Mouse (Mus musculus) hindbrain, embryonic 10.5 days (tissue): ENCODE measurements around the gene Myo1e. TPM values are rescaled to one million over a fixed set of nuclear protein-coding genes. Genes with fewer than 3 reads are reported as not detected.
A peak's percentile ranks its signal among the peaks of the same experiment; 100 is the strongest.
"Not testable (repeated sequence)": the region's sequence is repeated elsewhere in the genome, so short reads cannot be mapped to it uniquely, and the experiment has no call there.

ENCODE experiments used
- DNase-seq: peaks from one replicate; pipeline ENCODE4 v3.0.0-alpha.2; 2017; ENCODE audit warnings: low spot score
- H3K27ac ChIP-seq: fragments of 300-500 bp; sonication (generic); 2 replicates; pipeline ENCODE4 v1.5.1; 2016; ENCODE audit warnings: mild to moderate bottlenecking, moderate library complexity
- H3K27me3 ChIP-seq: fragments of 300-500 bp; sonication (generic); 2 replicates; pipeline ENCODE4 v1.6.1; 2016; ENCODE audit warnings: mild to moderate bottlenecking; ENCODE audit not compliant: poor library complexity, insufficient read depth, severe bottlenecking
- H3K36me3 ChIP-seq: fragments of 300-500 bp; sonication (generic); 2 replicates; pipeline ENCODE4 v1.6.1; 2016; ENCODE audit warnings: mild to moderate bottlenecking, moderate library complexity
- H3K4me1 ChIP-seq: fragments of 300-500 bp; sonication (generic); replicated peaks from 2 replicates; pipeline ENCODE4 v1.6.1; 2016; ENCODE audit warnings: mild to moderate bottlenecking
- H3K4me3 ChIP-seq: fragments of 300-500 bp; sonication (generic); 2 replicates; pipeline ENCODE4 v1.5.1; 2016; ENCODE audit warnings: mild to moderate bottlenecking, moderate library complexity
- H3K9me3 ChIP-seq: fragments of 300-500 bp; sonication (generic); 2 replicates; pipeline ENCODE4 v1.6.1; 2016; ENCODE audit warnings: mild to moderate bottlenecking, moderate library complexity
- WGBS: fragments of 180-500 bp; shearing (Covaris S2); methylation state at CpG from one replicate; pipeline ENCODE4 v1.1.7; 2016; 5-methylcytosine and 5-hydroxymethylcytosine counted together
- polyA plus RNA-seq: library from polyadenylated mRNA; unstranded; fragments of >200 nt; fragmentation: Nextera tagmentation; extraction: Ambion mirVana; gene quantifications from 2 replicates; pipeline ENCODE4 v1.2.1, GENCODE M21; 2016

Myo1e gene
- polyA plus RNA-seq, 1 experiment from 2014 or later = 12.6 TPM

DNA sequence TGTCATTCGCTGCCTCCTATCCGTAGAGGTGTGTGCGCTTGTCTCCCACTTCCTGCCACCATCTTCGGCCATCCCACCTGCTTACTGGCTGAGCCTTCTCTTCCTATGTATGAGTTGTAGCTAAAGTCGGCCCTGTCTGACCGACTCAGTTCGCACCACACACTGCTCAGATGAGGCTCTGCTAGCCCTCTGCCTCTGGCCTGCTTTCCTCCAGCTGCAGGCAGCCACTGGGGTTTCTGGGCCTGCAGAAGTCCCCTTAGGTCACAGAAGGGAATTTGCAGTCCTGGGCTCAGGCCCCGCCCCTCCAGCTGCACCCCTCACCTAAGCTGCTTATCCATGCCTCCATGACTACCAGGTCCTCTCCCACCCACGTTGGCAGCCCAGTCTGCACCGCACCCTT is 39.3 kb downstream of the Myo1e start:
- WGBS = 70% methylated on average over 10 of the region's 10 CpGs
- Histone ChIP-seq H3K4me1 (peaks cover 35% of the 10 kb centered on the region), H3K27me3 (no peaks in the 10 kb centered on the region), H3K4me3 (no peak overlapping the region), H3K27ac (no peak overlapping the region), H3K36me3 (no peaks in the 10 kb centered on the region), H3K9me3 (no peaks in the 10 kb centered on the region)
- DNase-seq = no peak

DNA sequence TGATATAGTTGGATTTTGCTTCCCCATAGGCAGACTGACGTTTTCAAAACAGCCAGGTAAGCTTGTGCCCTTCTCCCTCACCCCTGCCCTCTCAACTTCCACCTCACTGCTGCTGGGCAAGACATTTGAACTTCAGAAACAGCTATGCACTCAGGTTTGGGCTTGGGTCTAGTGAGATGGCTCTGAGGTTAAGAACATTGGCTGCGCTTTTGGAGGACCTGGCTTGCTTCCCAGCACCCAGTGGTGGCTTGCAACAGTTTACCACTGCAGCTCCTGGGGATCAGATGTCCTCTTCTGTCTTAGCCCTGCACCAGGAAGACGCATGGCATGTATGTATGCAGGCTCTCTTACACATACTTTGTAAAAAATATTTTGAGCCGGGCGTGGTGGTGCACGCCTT is 40.9 kb downstream of the Myo1e start:
- Histone ChIP-seq H3K36me3 (no peaks in the 10 kb centered on the region), H3K4me1 (peaks cover 20% of the 10 kb centered on the region), H3K27me3 (no peaks in the 10 kb centered on the region), H3K4me3 (no peak overlapping the region), H3K27ac (no peak overlapping the region), H3K9me3 (no peaks in the 10 kb centered on the region)
- WGBS = 91% methylated on average over 6 of the region's 6 CpGs
- DNase-seq = no peak

DNA sequence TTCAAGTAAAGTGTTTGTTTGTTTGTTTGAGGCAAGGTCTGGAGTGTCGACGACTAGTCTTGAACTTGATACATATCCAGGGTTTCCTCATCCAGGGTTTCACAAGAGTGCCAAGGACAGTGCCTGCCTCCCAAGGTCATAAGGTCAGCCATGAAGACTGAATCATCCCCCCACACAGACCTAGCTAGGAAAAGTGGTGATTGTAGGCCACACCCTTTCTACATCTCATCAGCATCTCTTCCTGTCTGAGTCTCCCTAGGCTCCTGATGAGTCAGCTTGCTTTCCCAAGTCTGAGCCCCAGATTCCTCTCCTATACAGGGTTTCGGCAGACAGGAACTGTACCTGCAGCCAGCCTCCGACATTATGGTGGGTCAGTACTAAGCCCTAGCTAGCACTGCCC is 41.7 kb downstream of the Myo1e start:
- Histone ChIP-seq H3K4me1 (0 out of 2 replicates have a peak, but pooled peaks cover 13% of the 10 kb centered on the region), H3K27ac (no peak overlapping the region), H3K4me3 (no peak overlapping the region), H3K27me3 (no peaks in the 10 kb centered on the region), H3K9me3 (no peaks in the 10 kb centered on the region), H3K36me3 (no peaks in the 10 kb centered on the region)
- 89% methylated on average over 4 of the region's 4 CpGs for WGBS
- no peak for DNase-seq

- Histone ChIP-seq H3K27me3 (no peaks in the 10 kb centered on the region), H3K4me3 (no peak overlapping the region), H3K36me3 (no peaks in the 10 kb centered on the region), H3K9me3 (no peaks in the 10 kb centered on the region), H3K27ac (no peak overlapping the region), H3K4me1 (0 out of 2 replicates have a peak, but pooled peaks cover 13% of the 10 kb centered on the region)
- no peak for DNase-seq
- 78% methylated on average over 12 of the region's 12 CpGs for WGBS
These were observed 42.9 kb downstream of the Myo1e start for GRCm38 (mm10) chr9:70249881-70250681.

DNA sequence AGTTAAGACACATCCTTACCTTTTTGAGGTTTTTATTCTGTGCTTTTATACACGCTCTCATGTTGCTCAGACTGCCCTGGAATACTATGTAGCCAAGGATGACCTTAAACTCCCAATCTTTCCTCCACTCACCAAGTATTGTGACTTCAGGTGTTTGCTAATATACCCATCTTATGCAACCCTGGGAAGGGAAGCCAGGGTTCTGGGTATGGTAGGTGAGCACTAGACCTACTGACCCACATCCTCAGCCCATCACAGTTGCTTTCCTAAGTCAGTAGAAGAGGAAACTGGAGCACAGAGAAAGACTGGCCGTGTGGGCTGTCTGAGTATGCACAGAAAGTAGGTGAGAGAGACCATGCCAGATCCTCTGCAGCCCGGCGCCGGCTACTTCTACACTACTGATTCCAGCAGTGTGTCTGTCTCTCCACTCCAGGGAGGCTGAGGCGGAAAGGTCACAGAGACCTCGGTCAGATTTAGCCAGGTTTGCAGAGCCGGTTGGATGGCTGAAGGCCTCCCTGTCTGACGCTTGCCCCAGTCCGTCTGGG is 44.4 kb downstream of the Myo1e start:
- Histone ChIP-seq H3K36me3 (no peaks in the 10 kb centered on the region), H3K4me1 (0 out of 2 replicates have a peak, but pooled peaks cover 10% of the 10 kb centered on the region), H3K9me3 (no peaks in the 10 kb centered on the region), H3K27ac (no peak overlapping the region), H3K27me3 (no peaks in the 10 kb centered on the region), H3K4me3 (no peak overlapping the region)
- WGBS = 88% methylated on average over 10 of the region's 10 CpGs
- DNase-seq = no peak

DNA sequence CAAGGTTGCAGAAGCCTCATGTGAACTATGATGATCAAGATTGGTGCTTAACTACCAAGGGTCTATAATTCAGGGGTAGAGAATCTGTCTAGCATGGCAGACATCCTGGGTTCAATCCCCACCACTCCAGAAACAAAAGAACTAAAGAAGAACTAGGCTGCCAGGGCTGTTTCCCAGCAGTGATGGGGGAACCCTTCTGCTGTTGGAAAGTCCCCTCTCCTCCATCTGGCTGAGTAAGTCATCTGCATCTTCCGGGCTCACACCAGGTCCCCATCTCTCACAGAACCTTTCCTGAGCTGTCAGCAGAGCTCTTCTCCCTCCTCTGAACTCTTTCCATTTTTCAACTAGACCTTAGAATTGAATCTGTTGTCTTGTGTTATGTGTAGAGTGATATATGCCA is 45.9 kb downstream of the Myo1e start:
- Histone ChIP-seq H3K4me3 (no peak overlapping the region), H3K27me3 (no peaks in the 10 kb centered on the region), H3K4me1 (peaks cover 22% of the 10 kb centered on the region), H3K36me3 (no peaks in the 10 kb centered on the region), H3K9me3 (no peaks in the 10 kb centered on the region), H3K27ac (no peak overlapping the region)
- no peak for DNase-seq
- WGBS = 82% methylated on average over 1 of the region's 1 CpGs

DNA sequence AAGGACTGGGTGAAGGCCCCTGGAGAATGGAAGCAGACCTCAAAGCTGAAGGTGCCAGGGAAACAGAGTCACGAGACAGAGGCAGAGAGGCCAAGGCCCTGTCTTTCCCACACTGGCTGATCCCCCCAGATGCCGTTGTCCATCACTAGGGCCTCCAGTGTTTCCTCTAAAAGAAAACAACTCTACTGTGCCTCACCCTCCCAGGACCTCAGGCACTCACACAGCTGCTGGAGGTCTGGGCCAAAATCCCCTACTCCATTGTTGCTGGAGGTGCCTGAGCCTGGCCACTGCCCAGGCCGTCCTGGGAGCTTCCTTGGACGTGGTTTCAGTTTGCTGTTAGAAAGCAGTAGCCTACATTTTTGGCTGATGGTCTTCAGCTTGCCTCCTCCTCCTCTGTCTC is 47.9 kb downstream of the Myo1e start:
- no peak for DNase-seq
- H3K9me3 ChIP-seq = no peaks in the 10 kb centered on the region
- WGBS = 75% methylated on average over 4 of the region's 4 CpGs
- H3K4me3 ChIP-seq = no peak overlapping the region
- H3K27ac ChIP-seq = no peak overlapping the region
- H3K4me1 ChIP-seq = peaks cover 27% of the 10 kb centered on the region
- H3K27me3 ChIP-seq = no peaks in the 10 kb centered on the region
- no peaks in the 10 kb centered on the region for H3K36me3 ChIP-seq

- DNase-seq, H3K27ac ChIP-seq, H3K4me3 ChIP-seq, H3K9me3 ChIP-seq, H3K36me3 ChIP-seq, H3K27me3 ChIP-seq: not testable (repeated sequence)
- WGBS = 98% methylated on average over 7 of the region's 7 CpGs
- H3K4me1 ChIP-seq = peaks cover 33% of the 10 kb centered on the region
These were observed 48.9 kb downstream of the Myo1e start for GRCm38 (mm10) chr9:70256027-70256426.

DNA sequence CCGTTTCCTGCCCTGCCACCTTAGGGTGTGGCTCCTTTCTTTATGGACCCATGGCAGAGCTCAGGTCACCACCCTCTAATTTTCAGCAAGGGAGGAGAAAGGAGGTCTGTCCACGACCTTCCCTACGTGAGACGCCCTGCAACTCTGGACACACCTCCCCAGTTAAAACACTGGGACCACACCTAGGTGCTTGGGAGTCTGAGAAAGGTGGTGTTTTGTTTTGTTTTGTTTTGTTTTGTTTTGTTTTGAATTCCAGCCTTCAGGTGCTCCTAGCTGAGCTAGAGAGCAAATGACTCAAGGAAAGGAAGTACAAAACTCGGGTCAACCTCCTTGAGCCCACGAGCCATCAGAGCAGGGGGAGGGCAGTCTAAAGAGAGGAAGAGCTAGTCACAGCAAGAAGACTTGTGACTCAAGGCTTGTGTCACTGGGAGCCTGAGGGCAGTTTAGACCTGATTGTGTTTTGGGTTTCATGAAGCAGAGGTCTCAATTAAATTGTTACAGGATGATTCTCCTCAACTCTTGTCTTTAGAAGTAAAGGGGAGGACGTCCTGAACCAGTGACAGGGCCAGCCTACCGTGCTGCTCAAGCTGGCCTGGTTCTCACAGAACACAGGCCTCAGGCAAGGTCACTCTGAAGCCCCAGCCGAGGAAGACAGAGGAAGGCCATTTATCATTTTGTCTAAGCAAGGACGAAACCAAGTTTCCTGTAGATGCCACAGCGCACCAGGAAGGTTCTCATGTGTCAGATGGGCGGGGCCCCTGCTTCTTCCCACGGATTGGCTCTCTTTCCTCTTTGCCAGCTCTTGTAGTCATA is 50.3 kb downstream of the Myo1e start:
- DNase-seq = peak; percentile 59
- Histone ChIP-seq H3K4me3 (0 out of 2 replicates have a peak overlapping the region, but pooled peaks have one; percentile 11), H3K36me3 (no peaks in the 10 kb centered on the region), H3K27me3 (no peaks in the 10 kb centered on the region), H3K4me1 (peaks cover 47% of the 10 kb centered on the region), H3K27ac (peak overlapping the region; percentile 70), H3K9me3 (no peaks in the 10 kb centered on the region)
- WGBS = 48% methylated on average over 13 of the region's 13 CpGs

- Histone ChIP-seq H3K4me1 (peaks cover 64% of the 10 kb centered on the region), H3K9me3 (no peaks in the 10 kb centered on the region), H3K27me3 (no peaks in the 10 kb centered on the region), H3K36me3 (no peaks in the 10 kb centered on the region), H3K4me3 (no peak overlapping the region), H3K27ac (peak overlapping the region; percentile 53)
- WGBS = 60% methylated on average over 9 of the region's 9 CpGs
- peak; percentile 14 for DNase-seq
These were observed 53.2 kb downstream of the Myo1e start for GRCm38 (mm10) chr9:70260324-70260841.

DNA sequence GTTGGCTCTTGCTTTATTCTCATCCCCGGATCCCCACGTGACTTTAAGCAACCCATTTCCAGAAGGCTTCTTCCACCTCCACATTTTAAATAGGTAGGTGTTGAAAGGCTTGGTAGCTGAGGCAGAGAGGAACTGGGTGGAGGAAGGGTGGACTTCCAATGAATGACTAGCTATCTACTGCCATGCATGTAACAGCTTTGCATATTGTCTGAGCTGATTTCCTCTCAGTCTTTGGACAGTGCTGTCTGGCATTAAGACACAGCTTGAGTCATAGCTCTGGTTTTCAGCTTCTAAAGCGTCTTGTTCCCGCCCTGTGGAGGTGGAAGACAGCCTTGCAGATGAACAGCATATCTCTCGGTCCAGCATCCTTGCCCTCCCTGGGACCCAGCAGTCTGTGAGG is 54.5 kb downstream of the Myo1e start:
- no peak for DNase-seq
- 88% methylated on average over 5 of the region's 5 CpGs for WGBS
- no peak overlapping the region for H3K27ac ChIP-seq

DNA sequence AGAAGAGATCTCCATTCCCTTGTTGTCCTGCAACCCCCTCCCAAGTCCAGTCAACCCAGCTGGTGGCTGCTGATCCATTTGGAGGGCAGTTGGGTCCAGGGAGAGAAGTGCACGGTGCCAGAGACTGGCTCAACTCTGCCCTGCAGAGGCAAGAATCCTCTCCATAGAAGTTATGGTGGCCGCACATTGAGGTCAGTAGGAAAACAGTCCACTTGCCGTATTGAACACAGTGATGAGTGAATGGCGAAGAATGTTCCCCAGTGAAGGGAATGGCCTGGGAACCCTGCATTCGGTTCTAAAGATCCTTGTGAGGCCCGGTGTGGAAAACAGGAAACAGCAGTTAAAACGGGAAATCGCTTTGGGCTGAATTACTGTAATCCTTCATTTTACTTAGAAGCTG is 56.0 kb downstream of the Myo1e start:
- H3K27me3 ChIP-seq = no peaks in the 10 kb centered on the region
- no peaks in the 10 kb centered on the region for H3K9me3 ChIP-seq
- WGBS = 66% methylated on average over 8 of the region's 8 CpGs
- H3K36me3 ChIP-seq = no peaks in the 10 kb centered on the region
- H3K4me3 ChIP-seq = no peak overlapping the region
- peaks cover 50% of the 10 kb centered on the region for H3K4me1 ChIP-seq
- peak overlapping the region; percentile 10; the same call in 1 of the 2 replicates for H3K27ac ChIP-seq
- no peak for DNase-seq

More for the DNA sequence above, 54.5 kb downstream of the Myo1e start:
- Histone ChIP-seq H3K27me3 (no peaks in the 10 kb centered on the region), H3K36me3 (no peaks in the 10 kb centered on the region), H3K4me3 (no peak overlapping the region), H3K4me1 (peaks cover 64% of the 10 kb centered on the region), H3K9me3 (no peaks in the 10 kb centered on the region)
